Mouse (Mus musculus) liver, embryonic 14.5 days (tissue): ENCODE data around the gene Nrap. TPM values are rescaled to one million over a fixed set of nuclear protein-coding genes. Genes with fewer than 3 reads are reported as not detected.

Source experiments
- ATAC-seq: fragments of 200-750 bp; cut with Nextera tagmentation; 2 replicates; pipeline ENCODE4 v1.8.0; 2017; ENCODE audit warnings: moderate number of reproducible peaks, mild to moderate bottlenecking, moderate library complexity; ENCODE audit not compliant: insufficient read depth
- DNase-seq, 3 experiments: peaks; one replicate each; pipeline ENCODE4 v3.0.0-alpha.2; 2012 to 2013; ENCODE audit warnings: low read depth in 3 of 3, low spot score in 3 of 3
- H3K27ac ChIP-seq: fragments of 300-500 bp; sonication (generic); 2 replicates; pipeline ENCODE4 v1.5.1; 2014; ENCODE audit warnings: moderate library complexity, mild to moderate bottlenecking, control low read depth, inconsistent platforms
- H3K27me3 ChIP-seq: fragments of 300-500 bp; sonication (generic); 2 replicates; pipeline ENCODE4 v1.6.1; 2014; ENCODE audit warnings: mild to moderate bottlenecking, low read length, moderate library complexity; ENCODE audit not compliant: control insufficient read depth, insufficient read depth
- H3K36me3 ChIP-seq: fragments of 300-500 bp; sonication (generic); replicated peaks from 2 replicates; pipeline ENCODE4 v1.6.1; 2014; ENCODE audit warnings: low read depth; ENCODE audit not compliant: control insufficient read depth, insufficient read depth
- H3K4me1 ChIP-seq, 2 experiments: fragments of 200-500 bp in 1 of 2; fragments of 300-500 bp in 1 of 2; sonication (generic) in 1 of 2; replicated peaks; 2 replicates each; pipeline ENCODE4 v1.6.1; 2012 to 2014; ENCODE audit warnings: antibody characterized with exemption in 1 of 2, inconsistent platforms in 1 of 2, low read length in 1 of 2; ENCODE audit not compliant: control insufficient read depth in 2 of 2, insufficient read depth in 2 of 2
- H3K4me2 ChIP-seq: fragments of 300-500 bp; sonication (generic); 2 replicates; pipeline ENCODE4 v1.6.1; 2014; ENCODE audit warnings: low read depth, mild to moderate bottlenecking, control low read depth, moderate library complexity
- H3K4me3 ChIP-seq, 2 experiments: fragments of 200-500 bp in 1 of 2; fragments of 300-500 bp in 1 of 2; sonication (generic) in 1 of 2; 2 replicates each; pipeline ENCODE4 v1.5.1; 2012 to 2014; ENCODE audit warnings: low read depth in 2 of 2, low read length in 2 of 2, mild to moderate bottlenecking in 2 of 2, control low read depth in 1 of 2, inconsistent platforms in 1 of 2, moderate library complexity in 1 of 2; ENCODE audit not compliant: insufficient read depth in 1 of 2
- H3K9ac ChIP-seq: fragments of 300-500 bp; sonication (generic); replicated peaks from 2 replicates; pipeline ENCODE4 v1.6.1; 2014; ENCODE audit warnings: mild to moderate bottlenecking, control low read depth, moderate library complexity
- H3K9me3 ChIP-seq: fragments of 300-500 bp; sonication (generic); 2 replicates; pipeline ENCODE4 v1.6.1; 2016; ENCODE audit warnings: low read length, mixed read lengths; ENCODE audit not compliant: control insufficient read depth
- CTCF ChIP-seq: IDR thresholded peaks from 2 replicates; pipeline ENCODE4 v1.5.1; 2016; ENCODE audit warnings: antibody characterized with exemption, low read depth, control low read depth
- EP300 ChIP-seq: IDR thresholded peaks from 2 replicates; pipeline ENCODE4 v1.6.1; 2016; ENCODE audit warnings: antibody characterized with exemption, low read depth
- WGBS: fragments of 180-500 bp; shearing (Covaris S2); extraction: QIAGEN DNeasy Blood & Tissue Kit; methylation state at CpG from one replicate; pipeline ENCODE4 v1.1.7; 2014; ENCODE audit not compliant: insufficient replicate concordance; 5-methylcytosine and 5-hydroxymethylcytosine counted together
- polyA plus RNA-seq, 2 experiments: library from polyadenylated mRNA; depleted of rRNA in 1 of 2; stranded (reverse) in 1 of 2; unstranded in 1 of 2; fragments of >200 nt; fragmentation: Nextera tagmentation in 1 of 2; extraction: Ambion mirVana in 1 of 2; gene quantifications; 2 replicates each; pipeline versions ENCODE4 v1.2.1 to v1.2.3; 2012 to 2014

Nrap gene
- polyA plus RNA-seq, 2 experiments, result 0.05 to 0.10 TPM

DNA sequence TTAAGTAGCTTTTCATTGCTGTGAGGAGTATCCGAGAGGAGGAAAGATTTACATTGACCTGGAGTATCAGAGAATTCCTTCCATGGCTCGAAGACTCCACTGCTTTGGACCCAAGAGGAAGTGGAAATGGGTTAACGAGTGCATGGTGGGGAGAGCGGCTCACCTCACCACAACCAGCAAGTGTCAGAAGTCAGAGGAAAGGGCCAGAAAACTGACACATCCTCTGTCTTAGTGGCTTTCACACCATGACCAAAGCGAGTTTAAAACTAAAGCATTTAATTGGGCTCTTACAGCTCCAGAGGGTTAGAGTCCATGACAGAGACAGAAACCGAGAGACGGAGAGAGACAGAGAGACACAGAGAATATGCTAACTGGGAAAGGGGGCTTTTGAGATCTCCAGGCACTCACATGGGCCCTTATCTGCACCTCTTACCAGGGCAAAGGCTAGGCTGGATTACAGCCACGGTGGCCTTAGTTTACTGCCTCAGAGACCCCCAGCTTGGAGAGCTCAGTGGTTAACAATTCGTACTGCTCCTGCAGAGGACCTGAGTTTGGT lies 3.6 kb upstream of the Nrap start:
- H3K4me2 ChIP-seq, result no peak overlapping the region
- H3K36me3 ChIP-seq, result no peaks in the 10 kb centered on the region
- ATAC-seq, result no peak
- 52% methylated on average over 9 of the region's 9 CpGs for WGBS
- H3K9me3 ChIP-seq, result no peaks in the 10 kb centered on the region
- no peak for DNase-seq
- no peak overlapping the region for H3K9ac ChIP-seq
- H3K4me3 ChIP-seq, result no peak overlapping the region
- H3K27me3 ChIP-seq, result no peaks in the 10 kb centered on the region
- TF ChIP-seq EP300, result no peak
- no peak for TF ChIP-seq CTCF
- peaks cover 51 to 76% of the 10 kb centered on the region in 2 experiments for H3K4me1 ChIP-seq
- no peak overlapping the region for H3K27ac ChIP-seq

GRCm38 (mm10) chr19:56391307-56392046 lies 1.6 kb upstream of the Nrap start:
- 11% methylated on average over 6 of the region's 6 CpGs for WGBS
- DNase-seq, result peak; percentile 92 to 94 (median 93)
- peak overlapping the region; percentile 68 for H3K9ac ChIP-seq
- peak; percentile 99 for ATAC-seq
- TF ChIP-seq EP300, result peak; percentile 87
- 0 out of 2 replicates have a peak, but pooled peaks have one; percentile 3 for TF ChIP-seq CTCF
- H3K9me3 ChIP-seq, result no peaks in the 10 kb centered on the region
- no peaks in the 10 kb centered on the region for H3K36me3 ChIP-seq
- no peaks in the 10 kb centered on the region for H3K27me3 ChIP-seq
- peak overlapping the region; percentile 9 to 27; a peak in 2 of 4 replicates for H3K4me3 ChIP-seq
- peaks cover 45 to 65% of the 10 kb centered on the region in 2 experiments for H3K4me1 ChIP-seq
- H3K27ac ChIP-seq, result peak overlapping the region; percentile 84
- peak overlapping the region; percentile 76 for H3K4me2 ChIP-seq

- WGBS, result 78% methylated on average over 11 of the region's 11 CpGs
Measured at GRCm38 (mm10) chr19:56389176-56389575, 661 bp downstream of the Nrap start.

DNA sequence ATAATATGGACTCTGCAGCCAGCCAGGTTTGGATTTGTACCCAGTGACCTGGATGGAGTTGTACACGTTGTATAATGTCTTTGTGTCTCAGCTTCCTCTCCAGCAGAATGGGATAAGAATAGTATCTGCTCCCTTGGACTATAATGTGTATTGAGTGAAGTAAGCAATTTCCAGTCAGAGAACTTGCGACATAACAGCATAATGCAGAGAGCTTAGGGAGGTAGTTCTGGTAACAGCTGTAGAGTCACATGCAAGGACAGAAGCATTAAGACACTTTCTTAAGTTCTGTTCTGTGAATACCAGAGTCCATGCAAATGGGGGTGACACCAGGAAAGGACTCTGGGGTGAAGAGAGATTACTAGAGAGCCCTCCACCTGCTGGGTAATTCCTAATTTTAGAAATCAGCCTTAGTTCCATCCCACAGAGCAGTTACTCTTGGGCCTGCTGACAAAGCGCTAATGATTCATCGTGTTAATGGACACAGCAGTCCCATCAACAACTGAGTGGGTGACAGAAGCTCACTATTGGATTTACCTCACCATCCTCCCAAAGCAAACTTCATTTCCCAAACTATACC lies 2.0 kb downstream of the Nrap start:
- DNase-seq, result no peak
- no peak for TF ChIP-seq EP300
- TF ChIP-seq CTCF, result no peak
- no peaks in the 10 kb centered on the region for H3K36me3 ChIP-seq
- ATAC-seq, result no peak
- WGBS, result 60% methylated on average over 4 of the region's 4 CpGs
- no peak overlapping the region for H3K9ac ChIP-seq
- H3K27me3 ChIP-seq, result no peaks in the 10 kb centered on the region
- H3K27ac ChIP-seq, result no peak overlapping the region
- no peak overlapping the region for H3K4me2 ChIP-seq
- H3K9me3 ChIP-seq, result no peaks in the 10 kb centered on the region
- no peak overlapping the region for H3K4me3 ChIP-seq
- H3K4me1 ChIP-seq, result peaks cover 31 to 33% of the 10 kb centered on the region in 2 experiments

More at GRCm38 (mm10) chr19:56389176-56389575, 661 bp downstream of the Nrap start:
- DNase-seq, result no peak
- Histone ChIP-seq H3K9ac (no peak overlapping the region), H3K4me3 (no peak overlapping the region), H3K27me3 (no peaks in the 10 kb centered on the region), H3K9me3 (no peaks in the 10 kb centered on the region), H3K27ac (no peak overlapping the region), H3K36me3 (no peaks in the 10 kb centered on the region), H3K4me2 (no peak overlapping the region), H3K4me1 (peaks cover 38 to 45% of the 10 kb centered on the region in 2 experiments)
- ATAC-seq, result no peak
- no peak for TF ChIP-seq CTCF
- TF ChIP-seq EP300, result no peak

DNA sequence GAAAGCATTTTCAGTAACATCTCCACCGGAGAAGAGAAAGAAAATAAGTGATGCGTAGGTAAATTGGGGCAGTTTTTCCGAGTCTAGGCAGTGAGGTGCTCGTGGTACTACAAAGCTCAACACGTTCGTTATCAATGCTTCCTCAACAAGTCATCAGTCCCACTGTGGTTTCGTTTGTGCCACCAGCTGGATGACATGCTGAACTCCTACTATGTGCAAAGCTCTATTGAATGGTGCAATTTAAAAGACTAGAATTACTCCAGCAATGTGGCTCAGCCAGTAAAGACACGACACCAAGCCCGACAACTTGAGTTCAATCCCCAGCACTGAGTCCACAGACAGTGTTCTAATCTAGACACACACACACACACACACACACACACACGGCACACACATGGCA lies 3.7 kb downstream of the Nrap start:
- H3K9ac ChIP-seq, result no peak overlapping the region
- peaks cover 16 to 27% of the 10 kb centered on the region in 2 experiments for H3K4me1 ChIP-seq
- TF ChIP-seq CTCF (no peak), EP300 (no peak)
- H3K27ac ChIP-seq, result no peak overlapping the region
- H3K4me2 ChIP-seq, result no peak overlapping the region
- ATAC-seq (no peak), DNase-seq (no peak)
- no peaks in the 10 kb centered on the region for H3K9me3 ChIP-seq
- no peak overlapping the region for H3K4me3 ChIP-seq
- no peaks in the 10 kb centered on the region for H3K36me3 ChIP-seq
- no peaks in the 10 kb centered on the region for H3K27me3 ChIP-seq
- WGBS, result 68% methylated on average over 10 of the region's 10 CpGs
